In the genomic region with DNA sequence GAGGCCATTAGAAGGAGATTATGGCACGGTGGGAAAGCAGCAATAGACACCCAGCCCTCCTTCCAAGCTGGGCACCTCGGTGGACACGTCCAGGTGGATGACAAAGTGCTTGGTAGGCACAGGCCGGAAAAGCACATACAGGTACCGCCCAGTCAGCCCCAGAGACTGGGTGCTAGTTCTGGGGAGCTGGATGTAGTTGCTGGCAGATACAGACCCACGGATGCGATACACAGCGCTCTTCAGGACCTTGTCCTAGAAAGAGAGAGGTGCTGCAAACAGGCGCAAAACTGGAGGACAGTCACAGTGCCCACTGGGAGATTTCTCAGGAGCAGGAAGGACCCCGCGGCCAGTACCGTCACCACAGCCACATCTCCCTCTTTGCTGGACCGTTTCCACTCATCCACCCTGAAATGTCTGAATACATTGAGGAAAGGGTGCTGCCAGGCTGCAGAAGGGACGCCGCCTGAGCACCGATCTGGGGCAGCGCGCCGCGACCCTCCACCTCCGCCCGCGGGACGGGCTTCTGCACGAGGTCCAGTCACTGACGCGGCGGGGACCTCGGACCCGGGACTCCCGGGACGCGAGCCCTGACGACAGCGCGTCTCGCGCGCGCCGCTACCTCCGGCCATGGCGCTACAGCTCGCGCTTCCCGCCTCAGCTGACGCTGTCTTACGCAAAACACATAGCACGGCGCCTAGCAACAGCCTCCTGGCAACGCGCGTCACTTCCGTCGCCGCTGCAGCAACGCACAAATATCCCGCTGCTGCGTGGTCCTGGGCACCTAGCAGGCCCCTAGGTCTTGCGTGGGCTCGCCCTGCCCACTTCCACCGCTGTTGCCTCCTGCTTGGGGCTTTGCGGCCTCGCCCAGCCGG, we compare ENCODE assay signal across 8 mouse cellular contexts. TPM values are rescaled to one million over a fixed set of nuclear protein-coding genes. Genes with fewer than 3 reads are reported as not detected.
DNase-seq lines count a peak whose midpoint lies in the region; ATAC-seq lines count a peak whose summit lies in the region.

A gene (minus strand): TSS at position 670 of the 872 bp plus-strand sequence.

- H3K4me1 ChIP-seq in erythroblast, embryonic 14.5 days (ENCODE audit: control insufficient read depth), result peaks cover 59% of the 10 kb centered on the region
- peaks cover 4% of the 10 kb centered on the region; the same call in 1 of the 2 replicates for H3K4me1 ChIP-seq in heart, embryonic 11.5 days (ENCODE audit: control insufficient read depth, insufficient read depth, low read length)
- peaks cover 17% of the 10 kb centered on the region for H3K4me1 ChIP-seq in kidney, embryonic 16.5 days (ENCODE audit: insufficient read depth, low read length)

- no peaks in the 10 kb centered on the region for H3K9me3 ChIP-seq in erythroblast, embryonic 14.5 days (ENCODE audit: control insufficient read depth, low read length)
- H3K9me3 ChIP-seq in heart, embryonic 11.5 days (replicated peaks; ENCODE audit: control insufficient read depth, low read length), result no peaks in the 10 kb centered on the region
- H3K9me3 ChIP-seq in kidney, embryonic 16.5 days (ENCODE audit: low read length), result no peaks in the 10 kb centered on the region

- WGBS in heart, embryonic 11.5 days (ENCODE audit: insufficient replicate concordance), result 5% methylated on average over 65 of the region's 65 CpGs
- 3% methylated on average over 65 of the region's 65 CpGs for WGBS in kidney, embryonic 16.5 days

- H3K36me3 ChIP-seq in erythroblast, embryonic 14.5 days (ENCODE audit: control insufficient read depth), result peaks cover 56% of the 10 kb centered on the region
- no peaks in the 10 kb centered on the region for H3K36me3 ChIP-seq in heart, embryonic 11.5 days (ENCODE audit: control insufficient read depth, insufficient read depth, low read length)
- H3K36me3 ChIP-seq in kidney, embryonic 16.5 days (ENCODE audit: insufficient read depth, low read length), result peaks cover 9% of the 10 kb centered on the region

- peak within 1 kb of the TSS; percentile 72 for H3K4me3 ChIP-seq in erythroblast, embryonic 14.5 days (replicated peaks)
- H3K4me3 ChIP-seq in heart, embryonic 11.5 days (ENCODE audit: low read depth, low read length), result peak within 1 kb of the TSS; percentile 52
- H3K4me3 ChIP-seq in kidney, embryonic 16.5 days (ENCODE audit: low read length), result peak within 1 kb of the TSS; percentile 65

- peak within 1 kb of the TSS; percentile 82 for H3K9ac ChIP-seq in heart, embryonic 11.5 days (ENCODE audit: low read depth, low read length)
- peak within 1 kb of the TSS; percentile 93 for H3K9ac ChIP-seq in kidney, embryonic 16.5 days (replicated peaks; ENCODE audit: low read length)

- peak; percentile 81; the same call in 1 of the 2 replicates for ATAC-seq in heart, embryonic 11.5 days (replicated peaks; ENCODE audit: insufficient number of reproducible peaks, low FRiP score, low TSS enrichment)
- ATAC-seq in kidney, embryonic 16.5 days (ENCODE audit: low FRiP score, low TSS enrichment), result peak; percentile 93

- peak; percentile 96 for DNase-seq in CD4-positive helper T cell, adult 2 months (ENCODE audit: low read depth, low spot score)
- peak; percentile 85 for DNase-seq in brain, embryonic 18.5 days (ENCODE audit: low read depth, low spot score)
- DNase-seq in liver, result peak; percentile 88
- peak; percentile 69 to 81 for DNase-seq in monocyte, adult 2 months (ENCODE audit: low read depth in 1 of 2, low spot score in 2 of 2)
- DNase-seq in spleen, postnatal 14 days (ENCODE audit: low spot score in 2 of 2), result peak; percentile 75 to 86

- H3K27me3 ChIP-seq in erythroblast, embryonic 14.5 days (ENCODE audit: control insufficient read depth), result no peaks in the 10 kb centered on the region
- no peaks in the 10 kb centered on the region for H3K27me3 ChIP-seq in heart, embryonic 11.5 days (ENCODE audit: control insufficient read depth, insufficient read depth, low read length)
- no peaks in the 10 kb centered on the region for H3K27me3 ChIP-seq in kidney, embryonic 16.5 days (ENCODE audit: insufficient read depth, low read length)

- peak within 1 kb of the TSS; percentile 70 for H3K27ac ChIP-seq in heart, embryonic 11.5 days (ENCODE audit: low read depth, low read length)
- peak within 1 kb of the TSS; percentile 89 for H3K27ac ChIP-seq in kidney, embryonic 16.5 days (ENCODE audit: low read length)

- H3K4me2 ChIP-seq in heart, embryonic 11.5 days, result peak within 1 kb of the TSS; percentile 85
- peak within 1 kb of the TSS; percentile 95 for H3K4me2 ChIP-seq in kidney, embryonic 16.5 days (replicated peaks; ENCODE audit: low read depth, low read length)

RNA-seq across cellular contexts. Expression of the gene that starts here (rescaled TPM):
- polyA plus RNA-seq in erythroblast, embryonic 14.5 days (2012), result 1.9 and 3.6 TPM in 2 replicates
- 12.3 and 14.0 TPM in 2 replicates for polyA plus RNA-seq in heart, embryonic 11.5 days (2014; fragmentation: Nextera tagmentation; extraction: Ambion mirVana)
- polyA plus RNA-seq in kidney, embryonic 16.5 days (2015; fragmentation: Nextera tagmentation; extraction: Ambion mirVana), result 33.1 and 33.5 TPM in 2 replicates

Comparison
In these comparisons a context has a peak if more than half of its experiments do, and no peak if none do; other contexts are left out.
1. Peak in every context shown above with its lines: DNase-seq, ATAC-seq, H3K4me3 ChIP-seq and H3K27ac ChIP-seq.